Mouse (Mus musculus): Measurements from ENCODE around the gene Lrr1. TPM values are rescaled to one million over a fixed set of nuclear protein-coding genes. Genes with fewer than 3 reads are reported as not detected.
"Not testable (repeated sequence)": the region's sequence is repeated elsewhere in the genome, so short reads cannot be mapped to it uniquely, and the experiment has no call there.

The Lrr1 gene
- total RNA-seq, 2 experiments from 2014 or later, result not detected

GRCm38 (mm10) chr12:69159578-69159940 lies 9.1 kb upstream of the Lrr1 start:
- peak; percentile 22 to 44 for DNase-seq (ENCODE audit: low spot score in 2 of 2)

DNA sequence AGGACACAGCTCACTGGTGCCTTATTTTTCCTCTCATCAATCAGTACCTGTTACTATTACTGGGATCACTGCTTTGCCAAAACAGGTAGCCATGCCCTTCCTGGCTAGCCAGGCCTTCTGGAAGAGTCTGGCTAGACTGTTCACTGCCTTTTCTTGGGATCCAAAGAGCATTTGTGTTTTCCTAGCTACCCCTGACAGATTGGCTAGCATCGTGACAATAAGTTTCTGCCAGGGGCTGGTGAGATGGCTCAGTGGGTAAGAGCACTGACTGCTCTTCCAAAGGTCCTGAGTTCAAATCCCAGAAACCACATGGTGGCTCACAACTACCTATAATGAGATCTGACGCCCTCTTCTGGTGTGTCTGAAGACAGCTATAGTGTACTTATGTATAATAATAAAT lies 7.9 kb upstream of the Lrr1 start:
- intact Hi-C loops (cut with DNase I); DNase-seq (ENCODE audit: low spot score in 2 of 2): not testable (repeated sequence)

More at GRCm38 (mm10) chr12:69159578-69159940, 9.1 kb upstream of the Lrr1 start:
- intact Hi-C loops (cut with DNase I), result no loop called here

GRCm38 (mm10) chr12:69163586-69163985 lies 5.0 kb upstream of the Lrr1 start:
- intact Hi-C loops (cut with DNase I); DNase-seq (ENCODE audit: low spot score in 2 of 2): not testable (repeated sequence)

GRCm38 (mm10) chr12:69164904-69165303 lies 3.7 kb upstream of the Lrr1 start:
- DNase-seq (ENCODE audit: low spot score in 2 of 2), result no peak
- intact Hi-C loops (cut with DNase I), result no loop called here

DNA sequence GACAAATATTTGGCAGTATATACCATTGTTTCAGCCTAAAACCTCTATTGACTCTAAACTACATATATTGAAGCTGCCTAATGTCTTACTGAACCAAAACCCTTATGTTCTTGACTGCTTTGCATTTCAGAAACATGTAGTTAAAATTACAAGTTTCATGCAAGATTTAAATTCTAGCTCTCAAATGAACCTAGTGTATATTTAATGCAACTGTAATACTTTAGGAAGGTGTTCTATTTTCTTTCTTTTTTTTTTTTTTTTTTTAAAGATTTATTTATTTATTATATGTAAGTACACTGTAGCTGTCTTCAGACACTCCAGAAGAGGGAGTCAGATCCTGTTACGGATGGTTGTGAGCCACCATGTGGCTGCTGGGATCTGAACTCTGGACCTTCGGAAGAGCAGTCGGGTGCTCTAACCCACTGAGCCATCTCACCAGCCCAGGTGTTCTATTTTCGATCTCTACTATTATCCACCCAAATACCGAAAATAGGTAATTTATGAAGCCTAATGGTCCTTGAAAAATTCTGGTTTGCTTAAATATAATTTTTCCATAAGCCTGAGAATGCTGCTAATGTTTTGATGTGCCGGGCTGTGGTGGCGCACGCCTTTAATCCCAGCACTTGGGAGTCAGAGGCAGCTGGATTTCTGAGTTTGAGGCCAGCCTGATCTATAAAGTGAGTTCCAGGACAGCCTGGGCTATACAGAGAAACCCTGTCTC lies 1.6 kb upstream of the Lrr1 start:
- DNase-seq (ENCODE audit: low spot score in 2 of 2); intact Hi-C loops (cut with DNase I): not testable (repeated sequence)

- DNase-seq (ENCODE audit: low spot score in 2 of 2), result no peak
- intact Hi-C loops (cut with DNase I), result no loop called here
Measured at GRCm38 (mm10) chr12:69167656-69168460, 756 bp upstream of the Lrr1 start.

GRCm38 (mm10) chr12:69171307-69171706 lies 2.7 kb downstream of the Lrr1 start:
- intact Hi-C loops (cut with DNase I), result no loop called here
- DNase-seq (ENCODE audit: low spot score in 2 of 2), result no peak

DNA sequence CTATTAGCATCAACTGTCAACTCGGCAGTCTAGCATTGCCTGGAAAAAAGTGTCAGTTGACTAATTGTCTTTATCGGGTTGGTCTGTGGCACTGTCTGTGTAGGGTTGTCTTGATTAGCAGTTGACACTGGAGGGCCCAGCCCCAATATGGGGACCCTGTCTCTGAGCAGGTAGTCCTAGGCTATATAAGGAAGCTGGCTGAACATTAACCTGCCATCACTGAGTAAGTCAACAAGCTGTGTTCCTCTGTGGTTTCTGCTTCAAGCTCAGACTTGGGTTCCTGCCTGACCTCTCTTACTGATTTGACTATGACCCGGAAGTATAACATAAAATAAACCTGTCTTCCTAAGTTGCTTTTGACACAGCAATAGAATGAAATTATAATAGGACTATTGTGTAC lies 7.4 kb downstream of the Lrr1 start:
- DNase-seq (ENCODE audit: low spot score in 2 of 2), result no peak
- intact Hi-C loops (cut with DNase I), result no loop called here

- intact Hi-C loops (cut with DNase I), result no loop called here
- no peak for DNase-seq (ENCODE audit: low spot score in 2 of 2)
Measured at GRCm38 (mm10) chr12:69177526-69177925, 8.9 kb downstream of the Lrr1 start.

- DNase-seq (ENCODE audit: low spot score in 2 of 2), result no peak
- intact Hi-C loops (cut with DNase I), result no loop called here
Measured at GRCm38 (mm10) chr12:69179371-69179770, 10.8 kb downstream of the Lrr1 start.

DNA sequence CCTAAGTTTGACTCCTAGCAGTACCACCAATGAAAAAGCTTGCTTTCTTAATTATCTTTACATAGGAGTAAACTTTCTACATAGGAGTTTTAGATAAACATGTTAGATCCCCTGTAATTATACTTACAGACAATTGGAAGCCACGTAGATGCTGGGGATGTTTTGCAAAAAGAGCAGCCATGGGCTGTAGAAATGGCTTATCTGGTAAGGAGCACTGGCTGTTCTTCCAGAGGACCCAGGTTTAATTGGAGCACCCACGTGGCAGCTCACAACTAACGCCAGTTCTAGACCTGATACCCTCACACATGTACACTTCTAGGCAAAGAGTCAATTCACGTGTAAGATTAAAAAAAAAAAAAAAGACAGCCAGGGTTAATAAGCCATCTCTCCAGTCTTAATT lies 13.2 kb downstream of the Lrr1 start:
- DNase-seq (ENCODE audit: low spot score in 2 of 2), result no peak
- intact Hi-C loops (cut with DNase I), result no loop called here

DNA sequence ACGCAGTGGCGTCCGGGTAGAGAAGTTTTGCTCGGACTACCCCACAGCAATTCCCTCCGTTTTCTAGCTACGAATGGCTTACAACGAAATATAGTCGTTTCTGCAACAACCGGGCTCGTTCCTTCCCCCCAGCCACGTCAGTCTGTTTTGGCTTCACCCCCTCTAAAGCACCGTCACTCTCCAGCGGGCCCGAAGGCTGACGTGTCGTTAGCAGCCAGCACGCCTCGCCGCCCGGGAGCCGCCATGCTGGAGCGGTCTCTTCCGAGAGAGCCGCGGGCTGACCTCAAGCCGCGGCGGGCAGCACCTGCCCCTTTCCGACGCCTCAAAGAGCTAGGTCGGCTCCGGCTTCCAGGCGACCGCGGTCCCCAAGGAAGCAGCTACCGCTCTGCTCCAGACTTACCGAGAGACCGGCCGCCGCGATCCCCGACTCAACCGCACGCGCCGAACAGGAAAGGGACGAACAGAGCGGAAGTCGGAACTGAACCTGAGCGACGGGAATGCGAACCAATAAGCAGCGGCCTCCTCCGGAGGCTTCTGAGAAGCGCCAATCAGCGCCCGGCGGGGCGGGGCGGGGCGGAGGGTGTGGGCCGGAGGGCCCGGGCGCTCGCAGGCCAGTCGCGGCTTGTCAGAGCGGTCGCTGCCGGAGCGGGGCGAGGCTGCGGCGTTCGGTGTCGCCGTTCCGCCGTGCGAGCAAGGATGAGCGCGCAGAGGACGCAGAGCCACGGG lies 15.1 kb downstream of the Lrr1 start, which contains the start of the genes Rpl36al and Mgat2:
TSS of gene Rpl36al (minus strand) at position 501 of the 726 bp plus-strand sequence.
TSS of gene Mgat2 (plus strand) at position 575 of the 726 bp plus-strand sequence.
- intact Hi-C loops (cut with DNase I), result loop anchor here (1.0 kb wide), 1 partner anchor 14 kb away; the partner anchor contains the start of gene Gm49383
- peak; percentile 99 for DNase-seq (ENCODE audit: low spot score in 2 of 2)

DNA sequence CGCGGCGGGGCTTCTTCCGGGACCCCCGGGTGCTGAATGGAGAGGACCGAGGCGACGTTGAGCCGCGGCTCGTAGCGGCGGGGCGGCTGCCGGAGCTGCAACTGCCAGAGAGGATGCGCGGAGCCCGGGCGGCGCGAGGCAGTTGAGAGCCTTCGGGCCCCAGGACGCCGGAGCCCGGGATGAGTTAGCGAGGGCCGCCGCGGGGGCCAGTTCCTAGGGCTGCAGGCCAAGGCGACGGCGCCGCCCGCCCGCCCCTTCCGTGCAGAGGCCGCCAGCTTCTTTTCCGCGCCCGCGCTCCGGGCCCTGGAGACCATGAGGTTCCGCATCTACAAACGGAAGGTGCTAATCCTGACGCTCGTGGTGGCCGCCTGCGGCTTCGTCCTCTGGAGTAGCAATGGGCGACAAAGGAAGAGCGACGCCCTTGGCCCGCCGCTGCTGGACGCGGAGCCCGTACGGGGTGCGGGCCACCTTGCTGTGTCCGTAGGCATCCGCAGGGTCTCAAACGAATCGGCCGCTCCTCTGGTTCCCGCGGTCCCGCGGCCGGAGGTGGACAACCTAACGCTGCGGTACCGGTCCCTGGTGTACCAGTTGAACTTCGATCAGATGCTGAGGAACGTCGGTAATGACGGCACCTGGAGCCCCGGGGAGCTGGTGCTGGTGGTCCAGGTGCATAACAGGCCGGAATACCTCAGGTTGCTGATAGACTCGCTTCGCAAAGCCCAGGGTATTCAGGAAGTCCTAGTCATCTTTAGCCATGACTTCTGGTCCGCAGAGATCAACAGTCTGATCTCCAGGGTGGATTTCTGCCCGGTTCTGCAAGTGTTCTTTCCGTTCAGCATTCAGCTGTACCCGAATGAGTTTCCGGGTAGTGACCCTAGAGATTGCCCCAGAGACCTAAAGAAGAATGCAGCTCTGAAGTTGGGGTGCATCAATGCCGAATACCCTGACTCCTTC lies 16.0 kb downstream of the Lrr1 start:
- DNase-seq (ENCODE audit: low spot score in 2 of 2), result peak in 1 of 2 experiments; percentile 55
- intact Hi-C loops (cut with DNase I), result loop anchor here (1.0 kb wide), 1 partner anchor 13 kb away; the partner anchor contains the start of gene Gm49383

DNA sequence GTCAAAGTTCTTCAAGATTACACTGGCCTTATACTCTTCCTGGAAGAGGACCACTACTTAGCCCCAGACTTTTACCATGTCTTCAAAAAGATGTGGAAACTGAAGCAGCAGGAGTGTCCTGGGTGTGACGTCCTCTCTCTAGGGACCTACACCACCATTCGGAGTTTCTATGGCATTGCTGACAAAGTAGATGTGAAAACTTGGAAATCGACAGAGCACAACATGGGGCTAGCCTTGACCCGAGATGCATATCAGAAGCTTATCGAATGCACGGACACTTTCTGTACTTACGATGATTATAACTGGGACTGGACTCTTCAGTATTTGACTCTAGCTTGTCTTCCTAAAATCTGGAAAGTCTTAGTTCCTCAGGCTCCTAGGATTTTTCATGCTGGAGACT lies 16.8 kb downstream of the Lrr1 start:
- DNase-seq (ENCODE audit: low spot score in 2 of 2), result no peak
- intact Hi-C loops (cut with DNase I), result no loop called here

DNA sequence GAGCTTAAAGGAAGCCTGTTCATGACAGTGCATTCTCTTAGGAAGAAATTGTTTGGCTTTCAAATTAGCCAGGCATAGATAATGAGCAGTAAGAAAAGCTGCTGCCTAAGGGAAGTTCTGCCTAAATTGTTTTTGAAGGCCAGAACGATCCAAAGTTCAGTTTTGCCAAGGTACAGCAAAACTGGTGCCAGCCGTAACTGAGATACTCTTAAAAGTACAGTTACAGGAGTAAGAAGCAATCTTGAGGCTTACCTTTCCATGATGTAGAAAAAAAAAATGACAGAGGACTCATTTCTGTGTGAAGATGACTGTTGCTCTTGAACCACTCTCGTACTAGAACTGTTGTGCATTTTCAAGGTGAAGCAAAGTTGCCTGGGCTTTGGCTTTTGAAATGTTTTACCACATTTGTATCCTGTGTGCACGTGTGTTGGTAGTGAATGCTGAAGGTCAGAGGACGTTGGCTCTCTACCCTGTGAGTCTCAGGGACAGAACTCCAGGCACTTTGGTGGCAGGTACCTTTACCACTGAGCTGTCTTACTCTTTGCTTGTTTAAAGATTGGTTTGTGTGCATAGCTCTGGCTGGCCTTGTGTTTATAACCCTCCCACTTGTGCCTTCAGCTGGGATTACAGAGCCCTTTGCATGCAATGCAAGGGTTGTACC lies 18.3 kb downstream of the Lrr1 start:
- intact Hi-C loops (cut with DNase I), result no loop called here
- no peak for DNase-seq (ENCODE audit: low spot score in 2 of 2)

DNA sequence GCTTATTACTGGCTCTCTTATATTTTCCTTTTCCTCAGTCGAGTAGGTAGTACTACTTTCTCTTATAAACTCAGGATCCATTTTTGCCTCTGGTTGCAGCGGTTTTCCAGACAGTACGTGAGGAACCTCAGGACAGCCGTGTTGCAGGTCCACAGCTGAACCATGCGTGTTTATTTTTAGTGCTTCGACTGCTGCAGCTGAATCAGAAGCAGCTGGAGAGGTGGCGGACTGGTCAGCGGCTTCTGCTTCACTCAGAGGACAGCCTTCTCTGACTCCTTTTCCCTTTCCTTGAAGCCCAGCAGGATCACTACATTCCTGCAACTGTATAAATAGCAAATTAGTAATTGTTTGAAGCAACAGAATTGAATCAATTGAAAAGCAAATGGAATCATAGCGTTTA lies 21.5 kb downstream of the Lrr1 start:
- intact Hi-C loops (cut with DNase I), result no loop called here
- DNase-seq (ENCODE audit: low spot score in 2 of 2), result no peak

GRCm38 (mm10) chr12:69190522-69190921 lies 21.9 kb downstream of the Lrr1 start:
- no peak for DNase-seq (ENCODE audit: low spot score in 2 of 2)
- intact Hi-C loops (cut with DNase I), result no loop called here

DNA sequence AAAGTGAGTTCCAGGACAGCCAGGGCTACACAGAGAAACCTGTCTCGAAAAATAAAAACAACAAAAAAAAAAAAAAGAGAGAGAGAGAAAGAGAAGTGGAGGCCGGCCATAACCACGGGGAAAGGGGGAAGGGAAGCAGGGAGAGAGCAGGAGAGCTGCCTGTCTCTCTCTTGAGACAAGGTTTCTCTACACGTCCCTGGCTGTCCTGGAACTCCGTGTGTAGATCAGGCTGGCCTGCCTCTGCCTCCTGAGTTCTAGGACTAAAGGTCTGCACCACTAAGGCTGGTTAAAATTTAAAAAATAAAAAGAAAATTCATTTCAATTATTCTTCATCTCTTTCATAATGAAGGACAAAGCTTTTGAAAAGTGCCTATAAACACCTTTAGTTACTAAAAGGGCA lies 22.8 kb downstream of the Lrr1 start:
- intact Hi-C loops (cut with DNase I), result no loop called here
- DNase-seq (ENCODE audit: low spot score in 2 of 2), result no peak

Data from left cerebral cortex, postnatal 25 days (tissue).